Mouse (Mus musculus): Measurements from ENCODE around the gene Shroom3.

- TF ChIP-seq MYOG (IDR thresholded peaks at IDR 0.05; ENCODE audit: control insufficient read depth, extremely low read depth, insufficient read length): no peak
- TF ChIP-seq MYOD1 (IDR thresholded peaks at IDR 0.05; ENCODE audit: control insufficient read depth, insufficient read length, low read depth): no peak
- TF ChIP-seq CTCF (IDR thresholded peaks at IDR 0.05; ENCODE audit: control insufficient read depth, insufficient read depth, insufficient read length): no peak
- TF ChIP-seq CEBPB (IDR thresholded peaks at IDR 0.05; ENCODE audit: low read depth): no peak
- no peak for TF ChIP-seq MAX (IDR thresholded peaks at IDR 0.05)
Observed at GRCm38 (mm10) chr5:92838351-92838784, 155.1 kb downstream of the Shroom3 start.
